Mouse (Mus musculus) heart, adult 2 months (tissue): Measurements from ENCODE around the gene Iglon5. TPM values are rescaled to one million over a fixed set of nuclear protein-coding genes. Genes with fewer than 3 reads are reported as not detected.

Experiments used
- DNase-seq, 2 experiments: peaks; one replicate each; pipeline ENCODE4 v3.0.0; 2021
- H3K27ac ChIP-seq: fragments of 200-600 bp; 2 replicates; pipeline ENCODE4 v1.8.1; 2022
- H3K27me3 ChIP-seq: fragments of 200-500 bp; 2 replicates; pipeline ENCODE4 v1.6.1; 2012; ENCODE audit warnings: mild to moderate bottlenecking, low read length, inconsistent platforms, mixed read lengths; ENCODE audit not compliant: control insufficient read depth, insufficient read depth
- H3K36me3 ChIP-seq: fragments of 200-500 bp; 2 replicates; pipeline ENCODE4 v1.6.1; 2012; ENCODE audit warnings: low read length, inconsistent platforms; ENCODE audit not compliant: control insufficient read depth, insufficient read depth
- H3K4me1 ChIP-seq: fragments of 200-500 bp; 2 replicates; pipeline ENCODE4 v1.6.1; 2011; ENCODE audit warnings: low read length; ENCODE audit not compliant: control insufficient read depth, insufficient read depth
- H3K4me3 ChIP-seq: fragments of 200-600 bp; 2 replicates; pipeline ENCODE4 v1.8.1; 2022
- H3K79me2 ChIP-seq: fragments of 200-500 bp; replicated peaks from 2 replicates; pipeline ENCODE4 v1.6.1; 2012; ENCODE audit warnings: mild to moderate bottlenecking, inconsistent platforms, low read length, moderate library complexity, mixed read lengths; ENCODE audit not compliant: control insufficient read depth, insufficient read depth
- H3K9ac ChIP-seq: fragments of 200-500 bp; 2 replicates; pipeline ENCODE4 v1.6.1; 2012; ENCODE audit warnings: low read depth, mild to moderate bottlenecking, control low read depth, inconsistent platforms, low read length, mixed read lengths
- CTCF ChIP-seq: fragments of 200-600 bp; IDR thresholded peaks from 2 replicates; pipeline ENCODE4 v1.8.1; 2022; ENCODE audit warnings: antibody characterized with exemption, mild to moderate bottlenecking, moderate library complexity
- EP300 ChIP-seq: fragments of 200-500 bp; IDR thresholded peaks from 2 replicates; pipeline ENCODE4 v1.6.1; 2011; ENCODE audit warnings: low read depth, low read length, control low read depth; ENCODE audit not compliant: insufficient read depth
- POLR2A ChIP-seq: fragments of 200-500 bp; IDR thresholded peaks from 2 replicates; pipeline ENCODE4 v1.6.1; 2011; ENCODE audit warnings: mild to moderate bottlenecking, low read depth, low read length, control low read depth; ENCODE audit not compliant: insufficient read depth
- WGBS: fragments of 180-500 bp; shearing (Covaris S2); methylation state at CpG from one replicate; pipeline ENCODE4 v1.1.7; 2018; 5-methylcytosine and 5-hydroxymethylcytosine counted together
- intact Hi-C: fragments of 180-260 bp; cut with DNase I; formaldehyde crosslinking; loops from one replicate; pipeline ENCODE4 v1.15.1; 2025
- polyA plus RNA-seq: library from polyadenylated mRNA; depleted of rRNA; stranded (reverse); fragments of >200 nt; gene quantifications from 2 replicates; pipeline ENCODE4 v1.2.3, GENCODE M21; 2012
- total RNA-seq, 2 experiments: library from RNA; stranded (reverse); gene quantifications; 2 replicates each; pipeline ENCODE4 v1.2.3; 2021

The Iglon5 gene
- total and polyA plus RNA-seq, 3 experiments = 0.14 to 0.78 (median 0.16) TPM

GRCm38 (mm10) chr7:43490182-43490584, 308 bp upstream of the Iglon5 start:
- H3K4me3 ChIP-seq = no peak overlapping the region
- intact Hi-C loops = no loop called here
- whole genome bisulfite sequencing = 3% methylated on average over 9 of the region's 13 CpGs
- H3K4me1 ChIP-seq = no peaks in the 10 kb centered on the region
- DNase-seq = peak; percentile 23 to 30
- H3K27me3 ChIP-seq = peaks cover 3% of the 10 kb centered on the region; the same call in 1 of the 2 replicates
- no peak overlapping the region for H3K27ac ChIP-seq
- H3K9ac ChIP-seq = no peak overlapping the region
- TF ChIP-seq POLR2A = no peak
- no peak for TF ChIP-seq EP300
- no peak for TF ChIP-seq CTCF
- H3K79me2 ChIP-seq = no peaks in the 10 kb centered on the region
- H3K36me3 ChIP-seq = no peaks in the 10 kb centered on the region

GRCm38 (mm10) chr7:43488646-43489045, 1.2 kb downstream of the Iglon5 start:
- peaks cover 3% of the 10 kb centered on the region; the same call in 1 of the 2 replicates for H3K27me3 ChIP-seq
- H3K9ac ChIP-seq = no peak overlapping the region
- no peak overlapping the region for H3K4me3 ChIP-seq
- no peaks in the 10 kb centered on the region for H3K4me1 ChIP-seq
- DNase-seq = no peak
- H3K79me2 ChIP-seq = no peaks in the 10 kb centered on the region
- intact Hi-C loops = no loop called here
- WGBS = 30% methylated on average over 5 of the region's 5 CpGs
- no peak overlapping the region for H3K27ac ChIP-seq
- no peaks in the 10 kb centered on the region for H3K36me3 ChIP-seq
- no peak for TF ChIP-seq POLR2A
- no peak for TF ChIP-seq CTCF
- no peak for TF ChIP-seq EP300

GRCm38 (mm10) chr7:43483236-43483635, 6.6 kb downstream of the Iglon5 start:
- Histone ChIP-seq H3K4me3 (no peak overlapping the region), H3K27me3 (no peaks in the 10 kb centered on the region; the same call in 1 of the 2 replicates), H3K9ac (no peak overlapping the region), H3K4me1 (no peaks in the 10 kb centered on the region), H3K36me3 (no peaks in the 10 kb centered on the region), H3K79me2 (no peaks in the 10 kb centered on the region), H3K27ac (no peak overlapping the region)
- no peak for TF ChIP-seq EP300
- TF ChIP-seq POLR2A = no peak
- TF ChIP-seq CTCF = no peak
- 9% methylated on average over 10 of the region's 10 CpGs for WGBS
- DNase-seq = no peak
- intact Hi-C loops = no loop called here

GRCm38 (mm10) chr7:43482090-43482716, 7.7 kb downstream of the Iglon5 start:
- H3K36me3 ChIP-seq = no peaks in the 10 kb centered on the region
- no peak overlapping the region for H3K9ac ChIP-seq
- no peak overlapping the region for H3K27ac ChIP-seq
- no peaks in the 10 kb centered on the region for H3K4me1 ChIP-seq
- no peak for TF ChIP-seq POLR2A
- no peak for TF ChIP-seq EP300
- TF ChIP-seq CTCF = no peak
- H3K4me3 ChIP-seq = no peak overlapping the region
- 67% methylated on average over 8 of the region's 8 CpGs for WGBS
- no peaks in the 10 kb centered on the region; the same call in 1 of the 2 replicates for H3K27me3 ChIP-seq
- no peaks in the 10 kb centered on the region for H3K79me2 ChIP-seq
- intact Hi-C loops = no loop called here
- DNase-seq = no peak

GRCm38 (mm10) chr7:43481191-43481590, 8.7 kb downstream of the Iglon5 start:
- WGBS = 56% methylated on average over 3 of the region's 3 CpGs
- no peak for DNase-seq
- Histone ChIP-seq H3K9ac (no peak overlapping the region), H3K4me1 (no peaks in the 10 kb centered on the region), H3K27ac (no peak overlapping the region), H3K79me2 (no peaks in the 10 kb centered on the region), H3K27me3 (peaks cover 1% of the 10 kb centered on the region; the same call in 1 of the 2 replicates), H3K36me3 (no peaks in the 10 kb centered on the region), H3K4me3 (no peak overlapping the region)
- TF ChIP-seq CTCF (no peak), POLR2A (no peak)
- intact Hi-C loops = no loop called here

GRCm38 (mm10) chr7:43476376-43476775, 13.5 kb downstream of the Iglon5 start:
- intact Hi-C loops = no loop called here
- Histone ChIP-seq H3K36me3 (no peaks in the 10 kb centered on the region), H3K9ac (no peak overlapping the region), H3K4me3 (no peak overlapping the region), H3K27me3 (peaks cover 3% of the 10 kb centered on the region; the same call in 1 of the 2 replicates), H3K79me2 (no peaks in the 10 kb centered on the region), H3K4me1 (no peaks in the 10 kb centered on the region), H3K27ac (no peak overlapping the region)
- no peak for TF ChIP-seq CTCF
- no peak for TF ChIP-seq POLR2A
- no peak for TF ChIP-seq EP300
- DNase-seq = no peak
- 4% methylated on average over 13 of the region's 13 CpGs for WGBS
